Mouse (Mus musculus): ENCODE data around the gene Rpl22. TPM values are rescaled to one million over a fixed set of nuclear protein-coding genes. Genes with fewer than 3 reads are reported as not detected.
A peak's percentile ranks its signal among the peaks of the same experiment; 100 is the strongest.

The Rpl22 gene
- polyA plus RNA-seq, 1 experiment from 2014 or later = 470 TPM

DNA sequence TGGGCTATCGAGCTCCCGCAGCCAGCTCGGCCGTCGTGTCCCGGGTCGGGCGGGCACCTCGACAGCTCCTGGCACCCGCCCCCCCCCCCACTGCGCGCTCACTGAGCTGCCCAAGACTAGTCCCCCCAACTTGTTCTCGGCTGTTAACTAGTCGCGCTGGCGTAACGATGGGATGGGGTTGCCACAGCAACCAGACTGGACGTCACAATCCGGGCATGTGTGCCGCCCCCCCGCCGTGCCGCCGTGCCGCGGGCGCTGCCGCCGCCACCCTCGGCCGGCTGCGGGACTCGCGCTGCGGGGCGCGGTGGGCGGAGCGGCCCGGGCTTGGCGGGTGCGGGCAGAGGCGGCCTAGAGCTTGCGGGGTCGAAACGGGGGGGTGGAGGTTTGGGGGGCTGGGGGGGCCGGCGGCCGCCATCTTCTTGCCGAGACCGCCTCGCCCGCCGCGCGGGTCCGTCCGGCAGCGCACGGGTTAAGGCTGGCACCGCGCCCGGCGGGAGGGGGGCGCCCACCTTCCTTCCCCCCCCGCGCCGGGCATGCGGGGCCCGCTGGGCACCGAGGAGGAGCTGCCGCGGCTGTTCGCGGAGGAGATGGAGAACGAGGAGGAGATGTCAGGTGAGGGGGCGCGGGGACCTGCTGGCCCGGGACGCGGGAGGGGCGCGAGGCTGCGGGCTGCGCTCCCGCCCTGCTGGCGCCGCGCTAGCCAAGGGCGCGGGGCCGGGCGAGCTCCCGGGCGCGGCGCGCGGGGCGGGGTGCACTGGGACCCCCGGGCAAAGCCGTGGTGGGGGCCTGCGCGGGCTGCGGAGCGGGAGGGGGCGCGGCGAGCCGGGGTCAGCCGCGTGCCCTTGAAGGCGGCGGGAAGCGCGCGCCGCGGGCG is 13.1 kb downstream of the Rpl22 start, which contains the start of gene Chd5:
Gene Chd5 (plus strand): TSS at position 233 of the 874 bp plus-strand sequence.
- peak within 1 kb of the TSS; percentile 100 for H3K4me2 ChIP-seq (ENCODE audit: low read depth, low read length)
- H3K36me3 ChIP-seq (ENCODE audit: control insufficient read depth, insufficient read depth, low read length) = peaks cover 23% of the 10 kb centered on the region
- peaks cover 43% of the 10 kb centered on the region for H3K27me3 ChIP-seq (replicated peaks; ENCODE audit: control insufficient read depth, insufficient read depth, low read length)
- 0 out of 2 replicates have a peak, but pooled peaks have one; percentile 27 for ATAC-seq (ENCODE audit: low read depth)
- no peak for DNase-seq (ENCODE audit: low spot score)
- peaks cover 8% of the 10 kb centered on the region; the same call in 1 of the 2 replicates for H3K4me1 ChIP-seq (ENCODE audit: control insufficient read depth, insufficient read depth, low read length)
- peak within 1 kb of the TSS; percentile 62 for H3K9ac ChIP-seq (ENCODE audit: low read depth, low read length)
- no peak within 1 kb of the TSS for H3K27ac ChIP-seq (replicated peaks; ENCODE audit: low read depth, low read length)
- H3K9me3 ChIP-seq (ENCODE audit: control insufficient read depth, low read length) = no peaks in the 10 kb centered on the region
- 6% methylated on average over 7 of the region's 120 CpGs for WGBS
- peak within 1 kb of the TSS; percentile 56 for H3K4me3 ChIP-seq (ENCODE audit: low read depth, low read length)

DNA sequence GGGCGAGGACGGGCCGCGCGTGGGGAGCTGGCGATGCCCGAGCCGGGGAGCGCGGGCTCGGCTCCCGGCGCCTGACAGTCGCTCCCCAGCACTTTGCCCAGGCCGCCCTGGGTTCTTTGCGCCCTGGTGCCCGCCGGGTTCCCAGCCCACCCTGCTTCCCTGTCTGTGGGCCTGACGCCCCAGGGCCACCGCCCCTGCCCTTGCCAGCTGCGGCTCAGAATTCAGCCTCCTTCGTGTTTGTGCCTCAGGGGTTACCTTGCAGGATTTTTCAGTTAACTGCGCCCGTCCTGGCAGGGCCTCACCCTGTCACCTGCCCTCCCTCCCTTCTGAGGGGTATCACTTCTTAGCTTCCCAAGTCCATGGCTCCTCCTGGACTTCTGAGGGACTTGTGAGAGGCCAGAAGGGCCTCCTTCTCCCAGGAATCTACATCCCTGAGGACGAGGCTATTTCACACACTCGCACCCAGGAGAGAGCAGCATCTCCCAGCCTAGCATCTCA is 13.8 kb downstream of the Rpl22 start:
- Histone ChIP-seq H3K9ac (ENCODE audit: low read depth, low read length) (peak overlapping the region; percentile 62), H3K27me3 (replicated peaks; ENCODE audit: control insufficient read depth, insufficient read depth, low read length) (peaks cover 43% of the 10 kb centered on the region), H3K36me3 (ENCODE audit: control insufficient read depth, insufficient read depth, low read length) (peaks cover 16% of the 10 kb centered on the region), H3K27ac (replicated peaks; ENCODE audit: low read depth, low read length) (no peak overlapping the region), H3K4me1 (ENCODE audit: control insufficient read depth, insufficient read depth, low read length) (peaks cover 8% of the 10 kb centered on the region; the same call in 1 of the 2 replicates), H3K9me3 (ENCODE audit: control insufficient read depth, low read length) (no peaks in the 10 kb centered on the region), H3K4me3 (ENCODE audit: low read depth, low read length) (peak overlapping the region; percentile 56), H3K4me2 (ENCODE audit: low read depth, low read length) (peak overlapping the region; percentile 100)
- no peak for ATAC-seq (ENCODE audit: low read depth)
- no peak for DNase-seq (ENCODE audit: low spot score)
- WGBS = 9% methylated on average over 6 of the region's 26 CpGs

DNA sequence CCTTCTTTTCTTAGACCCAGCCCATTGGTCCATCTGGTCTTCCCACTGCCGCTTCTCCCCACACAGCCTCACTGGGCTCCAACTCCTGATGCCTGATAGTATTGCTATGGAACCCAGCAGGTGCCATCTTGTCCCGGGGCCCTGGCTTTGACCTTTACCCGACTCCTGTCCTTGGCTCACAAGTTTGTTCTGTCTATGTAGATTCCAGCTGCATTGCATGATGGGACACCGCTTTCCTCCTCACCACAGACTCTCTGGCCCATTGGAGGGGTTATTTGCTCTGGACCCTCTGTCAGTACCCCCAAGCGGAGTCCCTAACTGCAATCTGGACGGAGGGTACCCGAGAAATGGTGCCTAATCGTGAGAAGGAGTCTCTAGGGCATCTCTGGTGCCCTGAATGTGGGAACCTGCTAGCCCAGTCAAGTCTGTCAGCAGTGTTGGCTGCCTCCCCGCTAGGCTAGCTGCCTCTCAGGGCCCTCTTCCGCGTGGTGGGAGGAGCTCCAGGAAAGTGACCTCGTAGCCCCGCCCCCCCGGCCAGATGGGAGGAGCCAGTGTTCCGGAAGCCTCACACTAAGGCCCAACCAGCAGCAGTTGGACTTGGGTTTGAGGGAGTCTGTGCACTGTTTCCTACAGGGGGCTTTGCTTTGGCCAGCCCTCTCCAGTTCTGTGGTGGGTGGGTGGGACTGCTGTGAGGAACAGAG is 15.2 kb downstream of the Rpl22 start:
- no peak for ATAC-seq (ENCODE audit: low read depth)
- 55% methylated on average over 9 of the region's 15 CpGs for WGBS

DNA sequence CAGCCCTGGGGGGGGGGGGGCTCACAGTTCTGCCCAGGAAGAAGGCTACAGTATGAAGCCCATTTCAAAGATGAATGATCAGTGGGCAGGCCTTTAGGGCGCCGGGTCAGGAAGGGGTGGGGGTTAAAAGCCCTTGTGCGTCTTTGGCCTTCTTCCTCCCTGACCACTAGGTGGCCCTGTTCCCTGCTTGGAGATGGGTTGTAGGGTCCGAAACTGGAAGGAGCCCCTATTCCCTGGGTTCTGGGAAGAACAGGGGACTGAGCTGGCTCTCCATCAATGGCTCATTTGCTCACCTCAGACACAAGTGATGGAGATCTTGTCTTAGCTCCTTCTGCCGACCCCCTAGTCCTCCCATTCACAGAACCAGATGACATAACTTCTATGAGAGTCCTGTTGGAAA is 17.8 kb downstream of the Rpl22 start:
- Histone ChIP-seq H3K27me3 (replicated peaks; ENCODE audit: control insufficient read depth, insufficient read depth, low read length) (peaks cover 27% of the 10 kb centered on the region), H3K9me3 (ENCODE audit: control insufficient read depth, low read length) (no peaks in the 10 kb centered on the region), H3K4me1 (ENCODE audit: control insufficient read depth, insufficient read depth, low read length) (peaks cover 8% of the 10 kb centered on the region; the same call in 1 of the 2 replicates), H3K27ac (replicated peaks; ENCODE audit: low read depth, low read length) (no peak overlapping the region), H3K9ac (ENCODE audit: low read depth, low read length) (no peak overlapping the region), H3K36me3 (ENCODE audit: control insufficient read depth, insufficient read depth, low read length) (no peaks in the 10 kb centered on the region), H3K4me3 (ENCODE audit: low read depth, low read length) (no peak overlapping the region), H3K4me2 (ENCODE audit: low read depth, low read length) (no peak overlapping the region)
- WGBS = 9% methylated on average over 5 of the region's 5 CpGs
- ATAC-seq (ENCODE audit: low read depth) = no peak
- DNase-seq (ENCODE audit: low spot score) = no peak

More for the DNA sequence above, 15.2 kb downstream of the Rpl22 start:
- peaks cover 43% of the 10 kb centered on the region for H3K27me3 ChIP-seq (replicated peaks; ENCODE audit: control insufficient read depth, insufficient read depth, low read length)
- H3K27ac ChIP-seq (replicated peaks; ENCODE audit: low read depth, low read length) = no peak overlapping the region
- no peak overlapping the region for H3K4me2 ChIP-seq (ENCODE audit: low read depth, low read length)
- no peak for DNase-seq (ENCODE audit: low spot score)
- peaks cover 2% of the 10 kb centered on the region; the same call in 1 of the 2 replicates for H3K36me3 ChIP-seq (ENCODE audit: control insufficient read depth, insufficient read depth, low read length)
- H3K4me1 ChIP-seq (ENCODE audit: control insufficient read depth, insufficient read depth, low read length) = peaks cover 8% of the 10 kb centered on the region; the same call in 1 of the 2 replicates
- H3K9me3 ChIP-seq (ENCODE audit: control insufficient read depth, low read length) = no peaks in the 10 kb centered on the region
- no peak overlapping the region for H3K4me3 ChIP-seq (ENCODE audit: low read depth, low read length)
- H3K9ac ChIP-seq (ENCODE audit: low read depth, low read length) = no peak overlapping the region

DNA sequence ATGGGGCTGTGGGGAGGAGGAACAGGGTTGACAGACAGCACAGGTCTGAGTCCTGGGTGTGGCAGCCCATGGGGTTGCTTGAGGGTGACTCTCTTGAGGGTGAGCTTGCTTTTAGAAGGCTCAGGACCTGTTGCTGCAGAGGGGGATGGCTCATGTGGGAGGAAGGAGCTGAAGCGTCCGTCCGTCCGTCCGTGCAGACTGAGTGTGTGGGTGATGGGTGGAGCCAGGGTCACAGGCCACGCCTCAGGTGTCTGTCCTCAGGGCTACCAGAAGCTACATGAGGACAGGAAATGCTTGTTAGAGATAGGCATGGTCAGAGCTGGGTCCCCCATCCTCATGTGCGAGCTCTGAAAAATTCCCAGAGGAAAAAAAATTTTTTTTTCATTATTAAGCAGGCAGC is 19.1 kb downstream of the Rpl22 start:
- no peak for DNase-seq (ENCODE audit: low spot score)
- Histone ChIP-seq H3K4me2 (ENCODE audit: low read depth, low read length) (no peak overlapping the region), H3K27ac (replicated peaks; ENCODE audit: low read depth, low read length) (no peak overlapping the region), H3K36me3 (ENCODE audit: control insufficient read depth, insufficient read depth, low read length) (no peaks in the 10 kb centered on the region), H3K9me3 (ENCODE audit: control insufficient read depth, low read length) (no peaks in the 10 kb centered on the region), H3K9ac (ENCODE audit: low read depth, low read length) (no peak overlapping the region), H3K4me3 (ENCODE audit: low read depth, low read length) (no peak overlapping the region), H3K4me1 (ENCODE audit: control insufficient read depth, insufficient read depth, low read length) (peaks cover under 1% of the 10 kb centered on the region; the same call in 1 of the 2 replicates), H3K27me3 (replicated peaks; ENCODE audit: control insufficient read depth, insufficient read depth, low read length) (peaks cover 25% of the 10 kb centered on the region)
- 53% methylated on average over 7 of the region's 7 CpGs for WGBS
- no peak for ATAC-seq (ENCODE audit: low read depth)

DNA sequence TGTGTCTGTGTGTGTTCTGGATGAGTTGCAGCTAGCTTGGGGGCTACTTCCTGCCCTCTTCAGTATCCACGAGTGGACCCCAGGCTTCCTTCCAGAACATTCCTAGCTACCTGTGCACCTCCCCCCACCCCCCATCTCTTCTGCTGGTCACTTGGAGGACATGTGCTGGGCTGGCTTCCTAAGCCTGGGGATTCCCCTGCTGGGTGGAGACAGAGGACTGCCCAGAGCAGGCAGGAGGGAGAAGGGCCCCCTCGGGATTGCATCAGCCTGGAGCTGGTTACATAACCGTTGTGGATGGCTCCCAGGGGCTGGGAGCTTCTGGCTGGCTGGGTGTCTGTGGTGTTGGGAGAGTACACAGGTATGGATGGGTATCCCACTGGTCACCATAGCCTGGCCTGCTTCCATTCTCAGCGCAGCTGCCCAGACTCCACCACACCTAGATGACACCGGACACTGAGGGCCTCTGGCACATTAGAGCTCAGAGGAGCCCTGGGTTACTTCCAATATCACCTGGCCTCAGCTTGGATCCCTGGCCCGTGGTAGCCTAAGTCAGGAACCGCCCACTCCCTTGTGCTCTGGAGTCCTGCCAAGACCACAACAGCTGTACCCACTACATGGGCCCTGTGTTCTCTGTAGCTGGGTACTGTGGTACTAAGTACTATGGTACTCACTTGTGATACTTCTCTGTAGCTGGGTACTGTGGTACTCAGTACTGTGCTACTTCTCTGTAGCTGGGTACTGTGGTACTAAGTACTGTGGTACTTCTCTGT is 19.8 kb downstream of the Rpl22 start:
- Histone ChIP-seq H3K4me3 (ENCODE audit: low read depth, low read length) (no peak overlapping the region), H3K4me2 (ENCODE audit: low read depth, low read length) (no peak overlapping the region), H3K27me3 (replicated peaks; ENCODE audit: control insufficient read depth, insufficient read depth, low read length) (peaks cover 22% of the 10 kb centered on the region), H3K4me1 (ENCODE audit: control insufficient read depth, insufficient read depth, low read length) (no peaks in the 10 kb centered on the region), H3K27ac (replicated peaks; ENCODE audit: low read depth, low read length) (no peak overlapping the region), H3K9ac (ENCODE audit: low read depth, low read length) (no peak overlapping the region), H3K9me3 (ENCODE audit: control insufficient read depth, low read length) (no peaks in the 10 kb centered on the region), H3K36me3 (ENCODE audit: control insufficient read depth, insufficient read depth, low read length) (no peaks in the 10 kb centered on the region)
- DNase-seq (ENCODE audit: low spot score) (no peak), ATAC-seq (ENCODE audit: low read depth) (no peak)
- 46% methylated on average over 6 of the region's 7 CpGs for WGBS

DNA sequence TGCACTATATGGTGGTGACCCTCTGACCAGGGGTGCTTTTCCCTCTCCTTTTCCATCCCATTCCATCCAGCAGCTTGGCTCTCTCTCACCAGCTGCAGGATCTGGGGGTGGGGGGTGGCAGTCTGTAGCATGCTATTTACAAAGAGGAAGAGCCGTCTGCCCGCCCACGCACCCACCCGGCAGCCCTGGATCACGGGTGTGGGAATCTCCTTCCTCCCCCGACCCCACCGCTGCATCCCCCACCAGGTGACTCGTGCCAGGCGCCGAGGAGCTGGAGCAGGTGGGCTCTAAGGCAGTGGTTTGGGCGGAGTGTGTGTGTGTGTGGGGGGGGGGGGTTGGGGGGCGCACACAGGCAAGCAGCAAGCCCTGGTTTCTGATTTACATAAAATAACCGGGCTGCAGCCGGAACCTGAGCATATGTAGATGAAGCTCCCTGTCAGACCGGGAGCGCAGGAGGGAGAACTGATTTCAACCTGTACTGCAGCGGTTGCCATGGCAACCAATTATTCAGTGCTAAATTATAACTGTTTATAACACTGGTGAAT is 24.4 kb downstream of the Rpl22 start:
- Histone ChIP-seq H3K36me3 (ENCODE audit: control insufficient read depth, insufficient read depth, low read length) (no peaks in the 10 kb centered on the region), H3K9me3 (ENCODE audit: control insufficient read depth, low read length) (no peaks in the 10 kb centered on the region), H3K27ac (replicated peaks; ENCODE audit: low read depth, low read length) (no peak overlapping the region), H3K27me3 (replicated peaks; ENCODE audit: control insufficient read depth, insufficient read depth, low read length) (peaks cover 29% of the 10 kb centered on the region), H3K4me3 (ENCODE audit: low read depth, low read length) (no peak overlapping the region), H3K4me1 (ENCODE audit: control insufficient read depth, insufficient read depth, low read length) (no peaks in the 10 kb centered on the region), H3K4me2 (ENCODE audit: low read depth, low read length) (no peak overlapping the region), H3K9ac (ENCODE audit: low read depth, low read length) (0 out of 2 replicates have a peak overlapping the region, but pooled peaks have one; percentile 30)
- WGBS = 8% methylated on average over 12 of the region's 17 CpGs
- ATAC-seq (ENCODE audit: low read depth) = 0 out of 2 replicates have a peak, but pooled peaks have one; percentile 59
- DNase-seq (ENCODE audit: low spot score) = peak; percentile 77
